9 mouse cellular contexts compared by ENCODE assay signal in the genomic region with DNA sequence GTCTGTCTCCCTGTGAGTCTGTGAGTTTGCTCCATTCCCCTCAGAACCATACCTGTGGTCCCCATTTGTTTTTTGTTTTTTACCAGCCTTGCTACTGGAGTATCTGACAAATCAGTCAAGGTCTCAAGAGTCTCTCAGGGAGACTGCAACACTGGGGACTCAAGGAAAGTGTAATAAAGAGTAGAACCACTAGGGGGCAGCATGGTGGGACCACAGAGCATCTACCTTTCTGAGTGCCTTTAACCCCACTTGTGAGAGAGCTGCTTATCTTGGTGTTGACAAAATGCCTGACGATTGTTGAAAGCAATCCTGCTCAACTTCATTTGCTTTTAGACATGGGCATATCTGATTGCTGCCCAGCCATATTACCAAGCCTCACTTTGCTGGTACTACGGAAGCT. TPM values are rescaled to one million over a fixed set of nuclear protein-coding genes. Genes with fewer than 3 reads are reported as not detected.
DNase-seq lines count a peak whose midpoint lies in the region; ATAC-seq lines count a peak whose summit lies in the region.
"Had no signal": no experiment of that assay in that cellular context is flagged by ENCODE, and none has a peak within 500 bp of the region (broad histone marks: within the 10 kb centered on the region; RNA-seq: fewer than 3 reads in every experiment).

No protein-coding gene starts in this region.

- DNase-seq in hindbrain, embryonic 11.5 days (ENCODE audit: low spot score), result peak; percentile 67
- DNase-seq in CD8-positive naive resting alpha-beta T cell, adult 2 months (ENCODE audit: low read depth in 2 of 2, low spot score in 2 of 2), result peak; percentile 45 to 63
- peak; percentile 63 for DNase-seq in ZHBTc4 (ENCODE audit: low read depth, low spot score)
- peak; percentile 32 for DNase-seq in embryonic facial prominence, embryonic 10.5 days (ENCODE audit: low spot score)
- peak; percentile 25 to 59 for DNase-seq in left cerebral cortex, postnatal 14 days (ENCODE audit: low spot score in 2 of 2)
- peak; percentile 67 for DNase-seq in retina, postnatal 1 day
- no peak for DNase-seq in ovary, postnatal 10 days (ENCODE audit: low spot score)

- ATAC-seq in hindbrain, embryonic 11.5 days (ENCODE audit: low FRiP score), result no peak
- no peak for ATAC-seq in hindbrain, embryonic 16.5 days

- H3K27me3 ChIP-seq in hindbrain, embryonic 11.5 days (ENCODE audit: control insufficient read depth, insufficient read depth, low read length), result no peaks in the 10 kb centered on the region
- no peaks in the 10 kb centered on the region for H3K27me3 ChIP-seq in hindbrain, embryonic 16.5 days (replicated peaks; ENCODE audit: control insufficient read depth, insufficient read depth, low read length)
- H3K27me3 ChIP-seq in embryonic facial prominence, embryonic 10.5 days (replicated peaks; ENCODE audit: low read depth, poor library complexity, severe bottlenecking), result no peaks in the 10 kb centered on the region

- H3K4me3 ChIP-seq in hindbrain, embryonic 11.5 days (ENCODE audit: low read depth, low read length), result no peak overlapping the region
- H3K4me3 ChIP-seq in hindbrain, embryonic 16.5 days (ENCODE audit: low read length), result no peak overlapping the region
- no peak overlapping the region for H3K4me3 ChIP-seq in embryonic facial prominence, embryonic 10.5 days

- WGBS in hindbrain, embryonic 11.5 days, result 68% methylated on average over 2 of the region's 2 CpGs
- 65% methylated on average over 2 of the region's 2 CpGs for WGBS in hindbrain, embryonic 16.5 days
- WGBS in embryonic facial prominence, embryonic 10.5 days, result 66% methylated on average over 2 of the region's 2 CpGs

- H3K36me3 ChIP-seq in hindbrain, embryonic 11.5 days (ENCODE audit: control insufficient read depth, insufficient read depth, low read length), result no peaks in the 10 kb centered on the region
- H3K36me3 ChIP-seq in hindbrain, embryonic 16.5 days (ENCODE audit: control insufficient read depth, insufficient read depth, low read length), result no peaks in the 10 kb centered on the region
- H3K36me3 ChIP-seq in embryonic facial prominence, embryonic 10.5 days (replicated peaks), result no peaks in the 10 kb centered on the region

- no peaks in the 10 kb centered on the region for H3K4me1 ChIP-seq in hindbrain, embryonic 11.5 days (replicated peaks; ENCODE audit: control insufficient read depth, insufficient read depth, low read length)
- no peaks in the 10 kb centered on the region for H3K4me1 ChIP-seq in hindbrain, embryonic 16.5 days (ENCODE audit: control insufficient read depth, insufficient read depth, low read depth, low read length)
- no peaks in the 10 kb centered on the region for H3K4me1 ChIP-seq in embryonic facial prominence, embryonic 10.5 days

- no peaks in the 10 kb centered on the region for H3K9me3 ChIP-seq in hindbrain, embryonic 11.5 days (ENCODE audit: control insufficient read depth, low read length)
- H3K9me3 ChIP-seq in hindbrain, embryonic 16.5 days (ENCODE audit: control insufficient read depth, low read length), result no peaks in the 10 kb centered on the region
- no peaks in the 10 kb centered on the region for H3K9me3 ChIP-seq in embryonic facial prominence, embryonic 10.5 days

- intact Hi-C loops in left cerebral cortex, postnatal 14 days (cut with DNase I), result no loop called here

- H3K27ac ChIP-seq in hindbrain, embryonic 11.5 days (ENCODE audit: low read depth, low read length), result no peak overlapping the region
- H3K27ac ChIP-seq in hindbrain, embryonic 16.5 days (ENCODE audit: low read depth, low read length), result no peak overlapping the region
- H3K27ac ChIP-seq in embryonic facial prominence, embryonic 10.5 days (replicated peaks), result no peak overlapping the region

- no peak overlapping the region for H3K9ac ChIP-seq in hindbrain, embryonic 11.5 days (ENCODE audit: low read depth, low read length)
- H3K9ac ChIP-seq in hindbrain, embryonic 16.5 days (ENCODE audit: low read depth, low read length), result no peak overlapping the region

- H3K4me2 ChIP-seq in hindbrain, embryonic 11.5 days (replicated peaks; ENCODE audit: low read depth, low read length), result no peak overlapping the region
- no peak overlapping the region for H3K4me2 ChIP-seq in hindbrain, embryonic 16.5 days (ENCODE audit: low read length)

RNA-seq across cellular contexts. Expression of a gene that starts 12.3 kb away (rescaled TPM):
- not detected in 2 replicates for polyA plus RNA-seq in hindbrain, embryonic 11.5 days (2014; fragmentation: Nextera tagmentation; extraction: Ambion mirVana)
- polyA plus RNA-seq in hindbrain, embryonic 16.5 days (2015; fragmentation: Nextera tagmentation; extraction: Ambion mirVana), result 0.14 TPM in 1 of 2 replicates, not detected in the other
- polyA plus RNA-seq in embryonic facial prominence, embryonic 10.5 days (2016; fragmentation: Nextera tagmentation; extraction: Ambion mirVana), result not detected in 2 replicates
- not detected for total RNA-seq in left cerebral cortex, postnatal 14 days (2021)
- total RNA-seq: left cerebral cortex, postnatal 10 days had no signal

RNA-seq across cellular contexts. Expression of a gene that starts 54.3 kb away (rescaled TPM):
- polyA plus RNA-seq in hindbrain, embryonic 11.5 days (2014; fragmentation: Nextera tagmentation; extraction: Ambion mirVana), result 34.8 and 44.6 TPM in 2 replicates
- 38.5 and 41.5 TPM in 2 replicates for polyA plus RNA-seq in hindbrain, embryonic 16.5 days (2015; fragmentation: Nextera tagmentation; extraction: Ambion mirVana)
- 37.1 and 40.9 TPM in 2 replicates for polyA plus RNA-seq in embryonic facial prominence, embryonic 10.5 days (2016; fragmentation: Nextera tagmentation; extraction: Ambion mirVana)
- total RNA-seq in left cerebral cortex, postnatal 14 days (2021), result 10 to 100 TPM; 52.1 to 55.3 TPM
